Mouse (Mus musculus): Measurements from ENCODE around the gene Insl5.

DNA sequence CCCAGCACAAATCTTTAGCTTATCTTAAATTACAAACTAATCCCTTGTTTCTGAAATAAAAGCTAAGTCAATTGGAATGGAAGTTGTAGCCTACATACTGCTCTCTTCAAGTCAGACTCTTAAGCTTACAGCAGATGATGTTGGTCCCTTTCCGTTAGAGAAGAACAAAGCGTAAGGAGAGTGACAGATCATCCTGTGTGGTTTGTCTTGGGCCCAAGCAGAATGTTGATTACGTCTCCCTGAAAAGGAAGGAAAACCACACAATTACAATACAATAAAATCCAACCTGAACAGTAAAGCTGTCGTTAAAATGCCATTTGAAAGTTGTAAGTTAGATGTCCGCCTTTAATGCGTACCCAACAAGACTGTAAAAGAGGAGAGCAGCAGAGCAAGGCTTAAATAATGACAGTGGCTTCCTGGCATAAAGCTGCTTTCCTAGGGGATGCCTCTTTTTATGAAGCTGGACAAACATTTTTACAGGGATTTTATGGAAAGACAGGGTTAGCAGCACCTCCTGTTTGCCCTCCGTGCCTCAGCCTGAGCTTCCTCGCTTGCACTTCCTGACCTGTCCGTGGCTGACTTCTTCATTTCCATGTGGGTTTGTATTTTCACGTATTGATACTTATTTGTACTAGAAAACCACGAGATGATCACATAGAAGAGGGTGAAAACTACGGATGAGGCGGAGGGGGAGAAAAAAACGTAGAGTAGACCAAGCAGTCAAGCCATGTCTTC is 12.6 kb upstream of the Insl5 start:
- TF ChIP-seq POLR2A (IDR thresholded peaks at IDR 0.05; ENCODE audit: borderline replicate concordance, insufficient read depth, low read length) (no peak), CTCF (IDR thresholded peaks at IDR 0.05; ENCODE audit: borderline replicate concordance, insufficient read depth, low read depth, low read length) (no peak)

Measured in cerebellum, adult 2 months (tissue).